Mouse (Mus musculus) liver, adult 2 months (tissue): Measurements from ENCODE around the gene Rhot2. TPM values are rescaled to one million over a fixed set of nuclear protein-coding genes. Genes with fewer than 3 reads are reported as not detected.

ENCODE experiments used
- DNase-seq: peaks from one replicate; pipeline ENCODE4 v3.0.0-alpha.2; 2011; ENCODE audit warnings: low read depth, low spot score; ENCODE audit errors: extremely low read depth
- H3K27ac ChIP-seq: fragments of 200-500 bp; replicated peaks from 2 replicates; pipeline ENCODE4 v1.5.1; 2012; ENCODE audit warnings: low read depth, mild to moderate bottlenecking, control low read depth, inconsistent platforms, low read length; ENCODE audit not compliant: insufficient read depth
- H3K27me3 ChIP-seq: fragments of 200-500 bp; 2 replicates; pipeline ENCODE4 v1.6.1; 2012; ENCODE audit warnings: mild to moderate bottlenecking, moderate library complexity, low read length, inconsistent platforms; ENCODE audit not compliant: control insufficient read depth, insufficient read depth
- H3K36me3 ChIP-seq: fragments of 200-500 bp; 2 replicates; pipeline ENCODE4 v1.6.1; 2012; ENCODE audit warnings: low read length, inconsistent platforms; ENCODE audit not compliant: control insufficient read depth, insufficient read depth
- H3K4me1 ChIP-seq: fragments of 200-500 bp; 2 replicates; pipeline ENCODE4 v1.6.1; 2011; ENCODE audit warnings: low read length; ENCODE audit not compliant: control insufficient read depth, insufficient read depth
- H3K4me3 ChIP-seq: fragments of 200-500 bp; 2 replicates; pipeline ENCODE4 v1.5.1; 2011; ENCODE audit warnings: low read depth, mild to moderate bottlenecking, control low read depth, low read length, moderate library complexity; ENCODE audit not compliant: insufficient read depth
- H3K79me2 ChIP-seq: fragments of 200-500 bp; 2 replicates; pipeline ENCODE4 v1.6.1; 2012; ENCODE audit warnings: inconsistent platforms, mild to moderate bottlenecking, low read length, moderate library complexity; ENCODE audit not compliant: control insufficient read depth, insufficient read depth
- H3K9ac ChIP-seq: fragments of 200-500 bp; 2 replicates; pipeline ENCODE4 v1.6.1; 2012; ENCODE audit warnings: low read depth, mild to moderate bottlenecking, control low read depth, inconsistent platforms, low read length
- CTCF ChIP-seq: fragments of 200-500 bp; IDR thresholded peaks from 2 replicates; pipeline ENCODE4 v1.5.1; 2011; ENCODE audit warnings: low read depth, low read length, control low read depth
- POLR2A ChIP-seq: fragments of 200-500 bp; IDR thresholded peaks from 2 replicates; pipeline ENCODE4 v1.6.1; 2011; ENCODE audit warnings: low read length, control low read depth; ENCODE audit not compliant: insufficient read depth; ENCODE audit errors: extremely low read depth
- WGBS: fragments of 180-500 bp; shearing (Covaris S2); methylation state at CpG from one replicate; pipeline ENCODE4 v1.1.7; 2018; 5-methylcytosine and 5-hydroxymethylcytosine counted together
- polyA plus RNA-seq: library from polyadenylated mRNA; depleted of rRNA; stranded (reverse); fragments of >200 nt; gene quantifications from 2 replicates; pipeline ENCODE4 v1.2.3, GENCODE M21; 2012; rRNA removed
- total RNA-seq: library from RNA; depleted of rRNA; stranded (reverse); fragments of >200 nt; gene quantifications from 2 replicates; pipeline ENCODE4 v1.2.3, GENCODE M21; 2014; rRNA removed

The Rhot2 gene
- total RNA-seq (18.0 and 20.9 TPM in 2 replicates), polyA plus RNA-seq (63.0 and 71.1 TPM in 2 replicates)

- peak; percentile 84 for DNase-seq
- Histone ChIP-seq H3K36me3 (0 out of 2 replicates have a peak, but pooled peaks cover 2% of the 10 kb centered on the region), H3K4me3 (peak within 1 kb of the TSS; percentile 95), H3K4me1 (peaks cover 15% of the 10 kb centered on the region), H3K27ac (peak within 1 kb of the TSS; percentile 76), H3K27me3 (no peaks in the 10 kb centered on the region), H3K9ac (peak within 1 kb of the TSS; percentile 96), H3K79me2 (peaks cover 15% of the 10 kb centered on the region; the same call in 1 of the 2 replicates)
- under 1% methylated on average over 21 of the region's 21 CpGs for WGBS
- TF ChIP-seq CTCF (peak; percentile 61), POLR2A (peak; percentile 83; the same call in 1 of the 2 replicates)
Measured at GRCm38 (mm10) chr17:25844396-25844901, at the start of gene Rhot2. Gene Rhot2 (minus strand): TSS chr17:25844851.

- Histone ChIP-seq H3K4me3 (no peak overlapping the region), H3K9ac (no peak overlapping the region), H3K36me3 (peaks cover 6% of the 10 kb centered on the region; the same call in 1 of the 2 replicates), H3K27me3 (no peaks in the 10 kb centered on the region), H3K4me1 (no peaks in the 10 kb centered on the region; the same call in 1 of the 2 replicates), H3K79me2 (peaks cover 10% of the 10 kb centered on the region; the same call in 1 of the 2 replicates), H3K27ac (no peak overlapping the region)
- TF ChIP-seq CTCF (peak; percentile 99), POLR2A (no peak)
- WGBS = 42% methylated on average over 2 of the region's 2 CpGs
- peak; percentile 55 for DNase-seq
Measured at GRCm38 (mm10) chr17:25893975-25894617, 49.4 kb upstream of the Rhot2 start.

- TF ChIP-seq POLR2A (no peak), CTCF (no peak)
- Histone ChIP-seq H3K9ac (no peak overlapping the region), H3K79me2 (peaks cover 6% of the 10 kb centered on the region; the same call in 1 of the 2 replicates), H3K36me3 (peaks cover 12% of the 10 kb centered on the region; the same call in 1 of the 2 replicates), H3K27ac (no peak overlapping the region), H3K4me1 (peaks cover 9% of the 10 kb centered on the region), H3K27me3 (no peaks in the 10 kb centered on the region), H3K4me3 (no peak overlapping the region)
- 94% methylated on average over 3 of the region's 3 CpGs for WGBS
- no peak for DNase-seq
Measured at GRCm38 (mm10) chr17:25888837-25889236, 44.2 kb upstream of the Rhot2 start.

GRCm38 (mm10) chr17:25887467-25887866 is 42.8 kb upstream of the Rhot2 start:
- no peak overlapping the region for H3K4me3 ChIP-seq
- WGBS = 69% methylated on average over 10 of the region's 10 CpGs
- peaks cover 5% of the 10 kb centered on the region; the same call in 1 of the 2 replicates for H3K79me2 ChIP-seq
- H3K27me3 ChIP-seq = no peaks in the 10 kb centered on the region
- no peak for DNase-seq
- peaks cover 13% of the 10 kb centered on the region; the same call in 1 of the 2 replicates for H3K36me3 ChIP-seq
- H3K4me1 ChIP-seq = peaks cover 9% of the 10 kb centered on the region
- H3K27ac ChIP-seq = 0 out of 2 replicates have a peak overlapping the region, but pooled peaks have one; percentile 21
- TF ChIP-seq POLR2A (no peak), CTCF (no peak)
- H3K9ac ChIP-seq = no peak overlapping the region

- no peak overlapping the region for H3K4me3 ChIP-seq
- H3K27ac ChIP-seq = peak overlapping the region; percentile 94
- H3K27me3 ChIP-seq = no peaks in the 10 kb centered on the region
- DNase-seq = peak; percentile 93
- H3K79me2 ChIP-seq = peaks cover 5% of the 10 kb centered on the region; the same call in 1 of the 2 replicates
- peak overlapping the region; percentile 41; the same call in 1 of the 2 replicates for H3K9ac ChIP-seq
- peaks cover 13% of the 10 kb centered on the region; the same call in 1 of the 2 replicates for H3K36me3 ChIP-seq
- peaks cover 9% of the 10 kb centered on the region for H3K4me1 ChIP-seq
- TF ChIP-seq POLR2A (no peak), CTCF (no peak)
Measured at GRCm38 (mm10) chr17:25886806-25887205, 42.2 kb upstream of the Rhot2 start.
